Mouse (Mus musculus) erythroid progenitor cell, adult 5-6 weeks (primary cell): ENCODE data around the gene Syt12. TPM values are rescaled to one million over a fixed set of nuclear protein-coding genes. Genes with fewer than 3 reads are reported as not detected.
A peak's percentile ranks its signal among the peaks of the same experiment; 100 is the strongest.
"Not testable (repeated sequence)": the region's sequence is repeated elsewhere in the genome, so short reads cannot be mapped to it uniquely, and the experiment has no call there.

Experiments
- ATAC-seq: replicated peaks from 2 replicates; pipeline ENCODE4 v1.8.0; 2016; ENCODE audit warnings: moderate number of reproducible peaks, mild to moderate bottlenecking, moderate TSS enrichment, inconsistent platforms; ENCODE audit not compliant: poor library complexity, low FRiP score, severe bottlenecking
- total RNA-seq, 2 experiments: library from RNA; stranded (forward) in 1 of 2; stranded (reverse) in 1 of 2; fragments of 150-400 nt in 1 of 2; fragments of 186-747, 209-891 nt in 1 of 2; gene quantifications; 2 replicates each; pipeline versions ENCODE4 v1.2.3 to v1.2.4; 2015 to 2017; ENCODE audit warnings: low replicate concordance in 2 of 2

The Syt12 gene
- total RNA-seq, 2 experiments from 2014 or later, result not detected

DNA sequence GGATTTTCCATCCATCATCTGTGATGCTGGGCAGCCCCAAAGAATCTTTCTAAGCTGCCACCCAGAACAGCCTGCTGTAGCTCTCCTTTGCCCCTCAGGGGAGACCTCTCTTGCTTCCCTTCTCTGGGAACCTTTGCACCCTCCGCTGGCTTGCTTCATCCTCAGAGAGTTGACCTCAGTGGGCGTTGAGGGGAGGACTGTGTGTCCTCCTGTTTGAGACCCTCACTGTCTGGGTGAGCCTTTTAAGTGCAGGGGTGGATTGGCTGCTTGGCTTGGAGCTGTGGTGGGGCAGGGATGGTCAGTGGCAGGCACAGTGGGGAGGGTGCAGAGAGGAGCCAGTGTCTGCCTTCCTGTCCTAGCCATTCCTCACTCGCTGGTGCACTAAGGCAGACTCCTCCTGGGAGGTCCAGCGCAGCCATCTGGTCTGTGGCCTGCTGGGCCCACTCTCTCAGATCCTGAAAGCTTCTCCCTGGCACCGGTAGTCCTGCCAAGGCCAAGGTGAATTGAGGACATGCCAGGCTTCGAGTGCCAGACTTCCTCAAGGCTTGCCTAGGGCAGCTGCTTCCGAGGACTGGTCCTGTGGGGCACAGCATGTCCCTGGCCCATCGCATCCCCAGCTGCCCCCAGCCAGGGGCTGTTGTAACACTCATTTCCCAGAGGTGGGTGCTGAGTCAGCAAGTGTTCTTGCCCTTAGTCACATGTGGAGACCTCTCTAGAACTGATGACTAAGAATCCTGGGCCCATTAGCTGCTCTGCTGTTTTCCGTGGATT, 15.5 kb upstream of the Syt12 start:
- no peak for ATAC-seq

GRCm38 (mm10) chr19:4491080-4491695, 13.9 kb upstream of the Syt12 start:
- no peak for ATAC-seq

- ATAC-seq, result no peak
Observed at GRCm38 (mm10) chr19:4487877-4488276, 10.6 kb upstream of the Syt12 start.

- ATAC-seq, result no peak
Observed at GRCm38 (mm10) chr19:4485006-4485405, 7.8 kb upstream of the Syt12 start.

- ATAC-seq, result no peak
Observed at GRCm38 (mm10) chr19:4482111-4482859, 5.0 kb upstream of the Syt12 start.

- no peak for ATAC-seq
Observed at GRCm38 (mm10) chr19:4481326-4481725, 4.1 kb upstream of the Syt12 start.

- no peak for ATAC-seq
Observed at GRCm38 (mm10) chr19:4480041-4480440, 2.8 kb upstream of the Syt12 start.

- ATAC-seq, result no peak
Observed at GRCm38 (mm10) chr19:4478190-4478516, 906 bp upstream of the Syt12 start.

DNA sequence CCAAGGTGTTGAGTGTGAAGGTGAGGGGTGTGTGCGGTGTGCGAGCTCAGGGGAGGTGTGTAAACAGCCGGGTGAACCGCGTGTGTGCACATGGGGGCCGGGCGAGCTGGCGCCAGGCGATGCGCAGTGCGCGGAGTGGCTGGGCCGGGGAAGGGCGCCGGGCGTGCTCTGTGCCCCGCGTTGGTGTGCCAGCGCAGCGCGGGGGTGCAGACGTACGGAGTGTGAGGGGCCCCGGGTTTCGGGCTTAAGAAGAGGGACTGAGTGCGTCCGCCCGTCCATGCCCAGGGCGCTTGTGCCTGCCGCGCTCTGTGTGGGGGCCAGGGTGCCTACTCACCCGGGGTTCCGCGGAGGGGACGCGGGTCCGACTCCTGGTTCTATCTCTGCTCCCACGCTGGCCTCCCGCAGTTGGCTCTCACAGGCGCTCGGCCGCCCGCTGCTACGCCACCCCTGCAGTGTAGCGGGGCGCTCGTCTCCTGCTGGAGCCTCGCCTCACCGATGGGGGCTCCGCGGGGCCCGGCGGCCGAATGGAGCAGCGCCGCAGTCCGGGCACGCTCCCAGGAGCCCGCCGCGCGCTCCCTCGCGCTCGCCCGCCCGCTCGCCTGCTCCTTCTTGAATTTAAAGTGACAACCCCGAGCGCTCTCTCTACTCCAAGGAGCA, 518 bp downstream of the Syt12 start:
- no peak for ATAC-seq

DNA sequence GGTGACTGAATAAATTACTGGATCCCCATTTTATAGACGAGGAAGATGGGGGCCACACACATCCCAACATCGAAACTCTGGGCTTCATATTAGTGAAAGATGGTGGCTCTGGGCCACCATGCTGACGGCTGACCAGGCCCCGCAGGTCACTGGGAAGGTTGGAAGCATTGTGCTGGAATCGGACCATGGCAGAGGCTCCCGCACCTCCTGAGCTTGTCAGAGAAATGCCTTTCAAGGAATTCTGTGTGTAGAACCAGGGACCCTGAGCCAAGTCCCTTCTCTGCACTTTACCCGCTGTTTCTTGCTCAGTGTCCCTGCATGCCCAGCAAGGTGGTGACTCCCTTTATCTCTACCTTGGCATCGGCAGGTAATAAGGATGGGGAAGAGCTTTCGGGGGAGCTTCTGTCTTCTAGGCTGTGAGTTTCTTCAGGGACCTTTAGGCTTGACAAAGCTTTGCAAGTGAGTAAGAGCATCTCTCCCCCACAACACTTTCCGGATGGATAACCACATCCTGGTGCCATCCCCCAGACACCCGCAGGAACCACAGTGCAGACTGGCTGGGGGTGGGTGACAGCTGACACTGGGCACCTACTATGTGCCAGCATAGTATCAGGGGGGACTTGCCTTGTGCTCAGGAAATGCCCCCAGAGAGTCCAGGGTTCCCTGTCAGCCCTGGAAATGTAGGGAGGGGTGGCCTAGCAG, 1.9 kb downstream of the Syt12 start:
- no peak for ATAC-seq

- ATAC-seq, result no peak
Observed at GRCm38 (mm10) chr19:4474739-4475138, 2.5 kb downstream of the Syt12 start.

DNA sequence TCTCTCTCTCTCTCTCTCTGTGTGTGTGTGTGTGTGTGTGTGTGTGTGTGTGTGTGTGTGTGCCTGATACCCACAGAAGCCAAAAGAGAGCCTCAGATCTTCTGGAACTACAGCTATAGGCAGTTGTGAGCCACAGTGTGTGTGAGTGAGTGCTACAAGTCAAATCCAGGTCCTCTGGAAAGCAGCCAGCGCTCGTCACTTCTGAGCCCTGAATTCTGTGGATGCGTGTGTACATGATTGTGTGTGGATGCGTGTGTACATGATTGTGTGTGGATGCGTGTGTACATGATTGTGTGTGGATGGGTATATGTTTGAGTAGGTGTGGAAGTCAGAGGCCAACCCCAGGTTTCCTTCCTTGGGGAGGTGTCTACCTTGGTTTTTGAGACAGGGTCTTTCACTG, 3.7 kb downstream of the Syt12 start:
- ATAC-seq, result no peak

- no peak for ATAC-seq
Observed at GRCm38 (mm10) chr19:4468363-4468762, 8.9 kb downstream of the Syt12 start.

DNA sequence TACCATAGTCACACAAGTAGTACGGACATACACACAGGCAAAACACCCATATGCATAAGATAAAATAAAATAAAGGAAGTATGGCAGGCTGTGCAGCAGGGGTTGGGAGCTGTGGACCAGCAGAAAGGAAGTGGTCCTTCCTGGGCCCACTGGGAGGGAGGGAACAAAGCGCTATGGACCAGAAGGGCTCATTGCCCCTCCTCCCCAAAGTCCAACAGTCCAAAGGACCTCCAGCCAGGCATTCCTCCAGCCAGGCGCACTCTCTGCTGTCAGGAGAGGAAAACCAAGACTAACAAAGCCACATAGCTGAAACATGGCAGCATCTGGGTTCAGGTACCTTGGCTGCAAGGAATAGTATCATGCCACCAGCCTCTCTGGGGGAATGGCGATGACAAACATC, 12.6 kb downstream of the Syt12 start:
- ATAC-seq, result no peak

GRCm38 (mm10) chr19:4461981-4462380, 15.3 kb downstream of the Syt12 start:
- ATAC-seq, result no peak

DNA sequence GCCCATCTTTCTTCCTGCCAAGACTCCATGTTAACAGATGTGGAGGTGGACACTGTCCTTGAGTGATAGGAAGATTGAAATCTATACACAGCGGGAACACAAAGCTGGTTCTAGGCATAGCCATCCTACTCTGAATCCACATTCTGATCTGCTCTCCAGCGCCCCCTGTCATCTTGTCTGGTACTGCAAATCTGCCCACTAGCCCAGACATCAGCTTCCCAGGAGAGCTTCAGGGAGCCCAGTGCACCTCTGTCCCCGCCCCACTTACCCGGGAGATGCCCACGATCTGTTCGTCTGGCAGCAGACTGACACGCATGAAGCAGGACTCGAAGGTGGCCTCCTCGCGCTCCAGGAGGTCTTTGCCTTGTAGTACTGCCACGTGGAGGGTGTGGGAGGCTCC, 21.0 kb downstream of the Syt12 start:
- peak; percentile 81 for ATAC-seq

DNA sequence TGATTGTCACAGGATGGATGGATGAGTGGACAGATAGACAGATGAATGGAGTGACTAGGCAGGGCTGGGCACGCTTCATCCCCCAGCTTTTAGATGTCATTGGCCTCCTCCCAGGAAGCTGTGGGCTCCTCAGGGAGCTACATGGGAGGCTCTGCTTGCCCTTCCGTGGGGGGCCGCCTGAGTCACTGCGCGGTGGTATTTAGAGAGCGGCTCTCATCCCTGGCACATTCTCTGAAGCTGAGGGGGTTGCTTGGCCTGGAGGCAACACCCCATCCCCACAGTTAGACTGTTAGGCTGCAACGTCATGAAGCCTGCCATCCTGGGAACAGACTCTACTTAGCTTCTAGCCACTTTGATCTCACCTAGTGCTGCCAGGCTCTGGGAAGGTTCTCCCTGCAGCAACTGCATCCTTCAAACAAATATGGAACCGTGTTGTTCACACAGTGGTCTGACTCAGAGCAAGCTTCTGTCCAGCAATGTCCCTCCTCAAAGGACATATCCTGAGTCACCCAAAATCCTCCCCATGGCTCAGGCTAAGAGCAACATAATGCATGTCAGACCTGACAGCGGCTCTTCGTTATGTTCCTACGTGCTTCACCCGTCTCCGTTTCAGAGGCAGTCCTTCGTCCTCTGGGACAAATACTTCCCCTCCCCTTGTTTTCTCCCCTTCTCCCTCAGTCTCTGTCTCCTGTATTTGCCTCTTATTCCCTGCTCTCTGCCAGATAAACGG, 22.0 kb downstream of the Syt12 start:
- no peak for ATAC-seq

GRCm38 (mm10) chr19:4454040-4454439, 23.2 kb downstream of the Syt12 start:
- not testable (repeated sequence) for ATAC-seq

DNA sequence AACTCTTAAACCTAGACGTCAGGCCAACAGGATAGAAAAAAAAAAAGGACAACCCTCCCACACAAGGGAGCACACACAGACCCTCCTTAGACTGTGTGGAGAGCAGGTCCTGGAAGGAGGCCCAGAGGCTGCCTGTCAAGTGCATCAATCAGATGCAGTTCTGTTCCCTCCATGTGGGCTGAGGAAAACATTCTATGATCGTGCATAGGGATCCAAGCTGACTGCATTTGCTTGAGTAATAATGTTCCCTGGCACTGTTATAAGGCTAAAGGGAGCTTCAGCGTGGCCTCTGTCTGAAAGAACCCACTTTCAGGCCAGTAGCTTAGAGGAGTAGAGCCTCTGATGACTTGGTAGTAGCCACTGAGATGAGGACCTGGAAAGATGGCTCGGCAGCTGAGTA, 24.7 kb downstream of the Syt12 start:
- ATAC-seq, result no peak
